Mouse (Mus musculus): ENCODE data around the gene Pcbp3. TPM values are rescaled to one million over a fixed set of nuclear protein-coding genes. Genes with fewer than 3 reads are reported as not detected.

The Pcbp3 gene
- polyA plus RNA-seq, 1 experiment from 2014 or later, result 27.3 TPM

GRCm38 (mm10) chr10:76801237-76801641 lies 160.4 kb downstream of the Pcbp3 start:
- Histone ChIP-seq H3K9me3 (ENCODE audit: control insufficient read depth, low read depth, low read length) (no peaks in the 10 kb centered on the region), H3K36me3 (ENCODE audit: control insufficient read depth, insufficient read depth, low read length) (no peaks in the 10 kb centered on the region), H3K9ac (replicated peaks; ENCODE audit: low read depth, low read length) (no peak overlapping the region), H3K4me3 (ENCODE audit: low read depth, low read length) (no peak overlapping the region), H3K4me2 (replicated peaks; ENCODE audit: low read depth, low read length) (no peak overlapping the region), H3K27ac (ENCODE audit: low read length) (no peak overlapping the region), H3K27me3 (ENCODE audit: control insufficient read depth, insufficient read depth, low read length) (no peaks in the 10 kb centered on the region), H3K4me1 (ENCODE audit: control insufficient read depth, insufficient read depth, low read length) (no peaks in the 10 kb centered on the region)
- no peak for ATAC-seq (ENCODE audit: insufficient number of reproducible peaks, insufficient read depth, low FRiP score, low read depth)
- 79% methylated on average over 5 of the region's 5 CpGs for WGBS

- Histone ChIP-seq H3K9ac (replicated peaks; ENCODE audit: low read depth, low read length) (no peak overlapping the region), H3K4me2 (replicated peaks; ENCODE audit: low read depth, low read length) (no peak overlapping the region), H3K27me3 (ENCODE audit: control insufficient read depth, insufficient read depth, low read length) (no peaks in the 10 kb centered on the region), H3K36me3 (ENCODE audit: control insufficient read depth, insufficient read depth, low read length) (no peaks in the 10 kb centered on the region), H3K4me1 (ENCODE audit: control insufficient read depth, insufficient read depth, low read length) (no peaks in the 10 kb centered on the region), H3K27ac (ENCODE audit: low read length) (no peak overlapping the region), H3K4me3 (ENCODE audit: low read depth, low read length) (no peak overlapping the region), H3K9me3 (ENCODE audit: control insufficient read depth, low read depth, low read length) (no peaks in the 10 kb centered on the region)
- 75% methylated on average over 17 of the region's 17 CpGs for WGBS
- ATAC-seq (ENCODE audit: insufficient number of reproducible peaks, insufficient read depth, low FRiP score, low read depth), result no peak; the same call in 1 of the 2 replicates
Observed at GRCm38 (mm10) chr10:76798751-76799585, 162.7 kb downstream of the Pcbp3 start.

GRCm38 (mm10) chr10:76794102-76794501 lies 167.6 kb downstream of the Pcbp3 start:
- H3K27ac ChIP-seq (ENCODE audit: low read length), result no peak overlapping the region
- H3K36me3 ChIP-seq (ENCODE audit: control insufficient read depth, insufficient read depth, low read length), result no peaks in the 10 kb centered on the region
- no peak overlapping the region for H3K9ac ChIP-seq (replicated peaks; ENCODE audit: low read depth, low read length)
- ATAC-seq (ENCODE audit: insufficient number of reproducible peaks, insufficient read depth, low FRiP score, low read depth), result no peak
- 91% methylated on average over 3 of the region's 3 CpGs for WGBS
- no peaks in the 10 kb centered on the region for H3K9me3 ChIP-seq (ENCODE audit: control insufficient read depth, low read depth, low read length)
- H3K4me3 ChIP-seq (ENCODE audit: low read depth, low read length), result no peak overlapping the region
- H3K4me2 ChIP-seq (replicated peaks; ENCODE audit: low read depth, low read length), result no peak overlapping the region
- H3K4me1 ChIP-seq (ENCODE audit: control insufficient read depth, insufficient read depth, low read length), result no peaks in the 10 kb centered on the region
- H3K27me3 ChIP-seq (ENCODE audit: control insufficient read depth, insufficient read depth, low read length), result no peaks in the 10 kb centered on the region

DNA sequence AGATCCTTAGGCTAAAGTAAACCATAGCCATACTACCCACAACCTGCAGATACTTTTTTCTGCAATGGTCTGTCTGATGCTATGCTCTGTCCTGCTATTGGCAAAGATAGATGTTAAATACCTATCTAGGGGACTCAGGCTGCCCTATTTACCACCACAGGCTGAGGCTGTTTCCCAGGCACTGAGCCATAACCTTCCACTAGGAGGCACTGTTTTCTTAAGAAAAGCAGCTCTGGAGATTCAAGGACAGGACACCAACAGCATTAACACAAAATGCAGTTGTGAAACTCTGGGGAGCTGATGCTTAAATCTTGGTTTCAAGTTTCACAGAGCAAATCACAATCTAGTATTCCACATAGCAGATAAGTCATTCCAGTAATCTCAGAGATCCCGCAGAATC lies 170.2 kb downstream of the Pcbp3 start:
- no peak for ATAC-seq (ENCODE audit: insufficient number of reproducible peaks, insufficient read depth, low FRiP score, low read depth)

DNA sequence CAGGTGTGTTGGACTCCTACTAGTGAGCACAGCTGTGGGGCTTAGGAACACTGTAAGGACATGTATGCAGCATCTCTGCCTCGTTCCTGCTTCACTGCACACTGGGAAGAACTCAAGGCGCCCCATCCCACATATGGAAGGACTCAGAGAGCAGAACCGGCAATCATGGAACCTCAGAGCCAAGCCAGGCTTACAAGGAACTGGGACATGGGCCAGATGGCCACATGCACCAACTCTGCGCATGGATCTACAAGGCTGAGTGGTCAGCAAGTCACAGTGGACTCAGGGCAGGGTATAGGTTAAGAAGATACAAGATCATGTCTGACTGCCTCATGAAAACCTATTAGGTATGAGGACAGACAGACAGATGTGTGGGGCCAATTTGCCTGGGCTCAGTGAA lies 171.8 kb downstream of the Pcbp3 start:
- H3K9me3 ChIP-seq (ENCODE audit: control insufficient read depth, low read depth, low read length), result no peaks in the 10 kb centered on the region
- H3K4me3 ChIP-seq (ENCODE audit: low read depth, low read length), result no peak overlapping the region
- no peak for ATAC-seq (ENCODE audit: insufficient number of reproducible peaks, insufficient read depth, low FRiP score, low read depth)
- no peaks in the 10 kb centered on the region for H3K4me1 ChIP-seq (ENCODE audit: control insufficient read depth, insufficient read depth, low read length)
- H3K4me2 ChIP-seq (replicated peaks; ENCODE audit: low read depth, low read length), result no peak overlapping the region
- 83% methylated on average over 4 of the region's 4 CpGs for WGBS
- H3K36me3 ChIP-seq (ENCODE audit: control insufficient read depth, insufficient read depth, low read length), result no peaks in the 10 kb centered on the region
- no peak overlapping the region for H3K27ac ChIP-seq (ENCODE audit: low read length)
- H3K9ac ChIP-seq (replicated peaks; ENCODE audit: low read depth, low read length), result no peak overlapping the region
- no peaks in the 10 kb centered on the region for H3K27me3 ChIP-seq (ENCODE audit: control insufficient read depth, insufficient read depth, low read length)

More for the DNA sequence above, 170.2 kb downstream of the Pcbp3 start:
- Histone ChIP-seq H3K9me3 (ENCODE audit: control insufficient read depth, low read depth, low read length) (no peaks in the 10 kb centered on the region), H3K4me1 (ENCODE audit: control insufficient read depth, insufficient read depth, low read length) (no peaks in the 10 kb centered on the region), H3K27me3 (ENCODE audit: control insufficient read depth, insufficient read depth, low read length) (no peaks in the 10 kb centered on the region), H3K4me3 (ENCODE audit: low read depth, low read length) (no peak overlapping the region), H3K27ac (ENCODE audit: low read length) (no peak overlapping the region), H3K9ac (replicated peaks; ENCODE audit: low read depth, low read length) (no peak overlapping the region), H3K36me3 (ENCODE audit: control insufficient read depth, insufficient read depth, low read length) (no peaks in the 10 kb centered on the region), H3K4me2 (replicated peaks; ENCODE audit: low read depth, low read length) (no peak overlapping the region)
- WGBS, result 55% methylated on average over 1 of the region's 1 CpGs

DNA sequence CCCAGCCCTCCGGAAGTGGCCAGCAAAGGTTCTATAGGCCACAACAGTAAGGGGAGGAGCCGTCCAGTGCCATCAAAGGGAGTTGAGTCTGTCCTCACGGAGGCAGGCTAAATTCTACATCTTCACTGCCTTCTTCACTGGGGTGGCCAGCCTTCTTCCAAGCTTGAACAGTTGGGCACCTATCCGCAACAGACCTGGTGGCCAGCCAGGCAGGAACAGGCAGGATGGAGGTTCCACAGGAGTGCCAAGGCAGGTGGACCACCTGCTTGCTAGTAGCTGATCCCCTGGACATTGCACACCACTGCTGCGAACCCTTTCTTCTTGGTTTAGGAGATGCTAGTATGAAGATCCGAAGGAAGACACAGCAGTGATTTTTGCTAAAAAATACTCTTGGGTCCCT lies 176.4 kb downstream of the Pcbp3 start:
- Histone ChIP-seq H3K27ac (ENCODE audit: low read length) (no peak overlapping the region), H3K36me3 (ENCODE audit: control insufficient read depth, insufficient read depth, low read length) (no peaks in the 10 kb centered on the region), H3K9ac (replicated peaks; ENCODE audit: low read depth, low read length) (no peak overlapping the region), H3K4me2 (replicated peaks; ENCODE audit: low read depth, low read length) (no peak overlapping the region), H3K9me3 (ENCODE audit: control insufficient read depth, low read depth, low read length) (no peaks in the 10 kb centered on the region), H3K4me3 (ENCODE audit: low read depth, low read length) (no peak overlapping the region), H3K4me1 (ENCODE audit: control insufficient read depth, insufficient read depth, low read length) (no peaks in the 10 kb centered on the region), H3K27me3 (ENCODE audit: control insufficient read depth, insufficient read depth, low read length) (no peaks in the 10 kb centered on the region)
- no peak for ATAC-seq (ENCODE audit: insufficient number of reproducible peaks, insufficient read depth, low FRiP score, low read depth)
- 86% methylated on average over 5 of the region's 6 CpGs for WGBS

DNA sequence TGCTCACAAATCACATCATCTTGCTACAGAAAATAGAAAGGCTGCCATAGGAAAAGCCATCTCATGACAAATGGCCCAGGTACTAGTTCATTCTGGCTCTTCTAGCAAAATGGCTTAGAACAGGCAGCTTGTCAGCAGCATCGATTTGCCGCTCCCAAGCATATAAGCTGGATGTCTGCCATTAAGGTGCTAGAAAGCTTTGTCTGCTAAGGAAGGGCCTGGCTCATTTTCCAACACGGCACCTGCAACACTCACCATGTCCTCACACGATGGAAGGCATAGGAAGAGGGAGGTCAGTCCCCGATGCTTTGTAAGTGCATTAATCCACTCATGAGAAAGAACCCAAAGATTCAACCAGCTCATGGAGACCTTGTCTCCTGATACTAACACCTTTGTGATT lies 182.5 kb downstream of the Pcbp3 start:
- Histone ChIP-seq H3K4me3 (ENCODE audit: low read depth, low read length) (no peak overlapping the region), H3K4me1 (ENCODE audit: control insufficient read depth, insufficient read depth, low read length) (no peaks in the 10 kb centered on the region), H3K36me3 (ENCODE audit: control insufficient read depth, insufficient read depth, low read length) (no peaks in the 10 kb centered on the region), H3K9ac (replicated peaks; ENCODE audit: low read depth, low read length) (no peak overlapping the region), H3K27ac (ENCODE audit: low read length) (no peak overlapping the region), H3K9me3 (ENCODE audit: control insufficient read depth, low read depth, low read length) (no peaks in the 10 kb centered on the region), H3K27me3 (ENCODE audit: control insufficient read depth, insufficient read depth, low read length) (no peaks in the 10 kb centered on the region), H3K4me2 (replicated peaks; ENCODE audit: low read depth, low read length) (no peak overlapping the region)
- ATAC-seq (ENCODE audit: insufficient number of reproducible peaks, insufficient read depth, low FRiP score, low read depth), result no peak
- 85% methylated on average over 5 of the region's 5 CpGs for WGBS

DNA sequence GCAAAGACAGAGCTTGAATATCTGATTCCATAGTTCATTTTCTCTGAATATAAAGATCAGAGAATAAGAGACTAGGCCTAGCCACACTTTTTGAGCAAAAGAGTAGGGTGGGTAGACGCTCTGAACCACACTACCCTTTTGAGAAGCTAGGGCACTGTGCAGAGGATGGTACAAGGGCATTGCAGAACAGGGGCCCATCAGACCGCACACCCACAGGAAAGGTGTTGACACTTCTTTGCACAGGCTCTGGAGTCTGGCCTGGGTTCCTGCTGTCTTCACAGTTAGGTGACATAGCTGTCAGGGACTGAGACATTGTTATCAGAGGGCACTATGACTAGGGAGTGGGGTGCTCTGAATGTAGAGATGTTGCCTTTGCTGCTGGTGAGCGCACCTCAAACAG lies 190.1 kb downstream of the Pcbp3 start:
- no peak overlapping the region for H3K9ac ChIP-seq (replicated peaks; ENCODE audit: low read depth, low read length)
- no peaks in the 10 kb centered on the region for H3K4me1 ChIP-seq (ENCODE audit: control insufficient read depth, insufficient read depth, low read length)
- no peaks in the 10 kb centered on the region for H3K27me3 ChIP-seq (ENCODE audit: control insufficient read depth, insufficient read depth, low read length)
- no peak overlapping the region for H3K27ac ChIP-seq (ENCODE audit: low read length)
- no peaks in the 10 kb centered on the region for H3K9me3 ChIP-seq (ENCODE audit: control insufficient read depth, low read depth, low read length)
- H3K36me3 ChIP-seq (ENCODE audit: control insufficient read depth, insufficient read depth, low read length), result no peaks in the 10 kb centered on the region; the same call in 1 of the 2 replicates
- H3K4me3 ChIP-seq (ENCODE audit: low read depth, low read length), result no peak overlapping the region
- 97% methylated on average over 3 of the region's 3 CpGs for WGBS
- no peak overlapping the region for H3K4me2 ChIP-seq (replicated peaks; ENCODE audit: low read depth, low read length)
- ATAC-seq (ENCODE audit: insufficient number of reproducible peaks, insufficient read depth, low FRiP score, low read depth), result no peak

- no peak overlapping the region for H3K4me3 ChIP-seq (ENCODE audit: low read depth, low read length)
- no peak overlapping the region for H3K27ac ChIP-seq (ENCODE audit: low read length)
- WGBS, result 61% methylated on average over 5 of the region's 5 CpGs
- no peaks in the 10 kb centered on the region for H3K9me3 ChIP-seq (ENCODE audit: control insufficient read depth, low read depth, low read length)
- H3K4me2 ChIP-seq (replicated peaks; ENCODE audit: low read depth, low read length), result no peak overlapping the region
- ATAC-seq (ENCODE audit: insufficient number of reproducible peaks, insufficient read depth, low FRiP score, low read depth), result no peak
- no peaks in the 10 kb centered on the region for H3K4me1 ChIP-seq (ENCODE audit: control insufficient read depth, insufficient read depth, low read length)
- H3K9ac ChIP-seq (replicated peaks; ENCODE audit: low read depth, low read length), result no peak overlapping the region
- H3K36me3 ChIP-seq (ENCODE audit: control insufficient read depth, insufficient read depth, low read length), result no peaks in the 10 kb centered on the region; the same call in 1 of the 2 replicates
- H3K27me3 ChIP-seq (ENCODE audit: control insufficient read depth, insufficient read depth, low read length), result no peaks in the 10 kb centered on the region
Observed at GRCm38 (mm10) chr10:76771086-76771485, 190.6 kb downstream of the Pcbp3 start.

All from stomach, embryonic 14.5 days (tissue).